Mouse (Mus musculus) hindbrain, postnatal 0 days (tissue): ENCODE data around the gene Gpc5. TPM values are rescaled to one million over a fixed set of nuclear protein-coding genes. Genes with fewer than 3 reads are reported as not detected.

Experiments used
- ATAC-seq: fragments of 200-750 bp; cut with Nextera tagmentation; 2 replicates; pipeline ENCODE4 v1.8.0; 2017; ENCODE audit warnings: mild to moderate bottlenecking, moderate TSS enrichment, moderate library complexity
- DNase-seq: peaks from one replicate; pipeline ENCODE4 v3.0.0-alpha.2; 2015; ENCODE audit warnings: low spot score
- H3K27ac ChIP-seq: fragments of 300-500 bp; sonication (generic); 2 replicates; pipeline ENCODE4 v1.5.1; 2014; ENCODE audit warnings: mild to moderate bottlenecking
- H3K27me3 ChIP-seq: fragments of 300-500 bp; sonication (generic); 2 replicates; pipeline ENCODE4 v1.6.1; 2014; ENCODE audit warnings: low read length, mixed read lengths; ENCODE audit not compliant: insufficient read depth
- H3K36me3 ChIP-seq: fragments of 300-500 bp; sonication (generic); 2 replicates; pipeline ENCODE4 v1.6.1; 2014; ENCODE audit warnings: low read length, mixed read lengths; ENCODE audit not compliant: insufficient read depth
- H3K4me1 ChIP-seq: fragments of 300-500 bp; sonication (generic); 2 replicates; pipeline ENCODE4 v1.6.1; 2014; ENCODE audit warnings: antibody characterized with exemption, low read length, mixed read lengths; ENCODE audit not compliant: insufficient read depth
- H3K4me2 ChIP-seq: fragments of 300-500 bp; sonication (generic); 2 replicates; pipeline ENCODE4 v1.6.1; 2014; ENCODE audit warnings: low read depth, mild to moderate bottlenecking, low read length, moderate library complexity, mixed read lengths
- H3K4me3 ChIP-seq: fragments of 300-500 bp; sonication (generic); 2 replicates; pipeline ENCODE4 v1.5.1; 2014; ENCODE audit warnings: low read length
- H3K9ac ChIP-seq: fragments of 300-500 bp; sonication (generic); replicated peaks from 2 replicates; pipeline ENCODE4 v1.6.1; 2014; ENCODE audit warnings: mild to moderate bottlenecking, low read length, moderate library complexity, mixed read lengths
- H3K9me3 ChIP-seq: fragments of 300-500 bp; sonication (generic); 2 replicates; pipeline ENCODE4 v1.6.1; 2016; ENCODE audit warnings: low read length, mixed read lengths
- CTCF ChIP-seq: IDR thresholded peaks from 2 replicates; pipeline ENCODE4 v1.5.1; 2016; ENCODE audit warnings: antibody characterized with exemption, control low read depth, low read depth
- WGBS: fragments of 180-500 bp; shearing (Covaris S2); extraction: QIAGEN DNeasy Blood & Tissue Kit; methylation state at CpG from one replicate; pipeline ENCODE4 v1.1.7; 2014; 5-methylcytosine and 5-hydroxymethylcytosine counted together
- polyA plus RNA-seq: library from polyadenylated mRNA; unstranded; fragments of >200 nt; fragmentation: Nextera tagmentation; extraction: Ambion mirVana; gene quantifications from 2 replicates; pipeline ENCODE4 v1.2.1, GENCODE M21; 2015
- total RNA-seq: library from RNA; depleted of rRNA; stranded (reverse); fragments of >200 nt; gene quantifications from 2 replicates; pipeline ENCODE4 v1.2.3, GENCODE M21; 2014

Gpc5 gene
- total and polyA plus RNA-seq, 2 experiments from 2014 or later, result 17.4 to 25.6 TPM

DNA sequence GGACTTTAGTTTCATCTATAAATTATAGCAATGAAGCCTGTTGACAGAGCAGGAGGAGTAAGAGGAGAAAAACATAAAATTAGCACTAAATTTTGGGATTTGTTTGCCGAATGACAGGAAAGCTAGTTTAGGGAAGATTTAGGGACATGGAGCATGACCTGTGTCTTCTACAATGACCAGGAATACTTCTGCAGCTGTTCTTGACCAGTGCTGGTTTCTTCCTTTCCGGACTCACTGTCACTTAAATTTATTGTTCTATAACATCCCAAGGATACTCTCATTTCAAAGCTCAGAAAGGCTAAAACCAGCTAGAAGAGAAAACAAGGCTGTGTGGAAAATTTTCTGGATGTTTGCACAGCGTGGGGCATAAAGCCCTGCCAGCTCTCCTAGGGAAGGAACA, 1361.3 kb downstream of the Gpc5 start:
- no peak overlapping the region for H3K27ac ChIP-seq
- TF ChIP-seq CTCF, result no peak
- H3K9ac ChIP-seq, result no peak overlapping the region
- no peak overlapping the region for H3K4me2 ChIP-seq
- DNase-seq (no peak), ATAC-seq (no peak)
- no peaks in the 10 kb centered on the region for H3K36me3 ChIP-seq
- H3K4me1 ChIP-seq, result no peaks in the 10 kb centered on the region
- no peak overlapping the region for H3K4me3 ChIP-seq
- 82% methylated on average over 3 of the region's 3 CpGs for WGBS
- H3K27me3 ChIP-seq, result no peaks in the 10 kb centered on the region
- no peaks in the 10 kb centered on the region for H3K9me3 ChIP-seq

DNA sequence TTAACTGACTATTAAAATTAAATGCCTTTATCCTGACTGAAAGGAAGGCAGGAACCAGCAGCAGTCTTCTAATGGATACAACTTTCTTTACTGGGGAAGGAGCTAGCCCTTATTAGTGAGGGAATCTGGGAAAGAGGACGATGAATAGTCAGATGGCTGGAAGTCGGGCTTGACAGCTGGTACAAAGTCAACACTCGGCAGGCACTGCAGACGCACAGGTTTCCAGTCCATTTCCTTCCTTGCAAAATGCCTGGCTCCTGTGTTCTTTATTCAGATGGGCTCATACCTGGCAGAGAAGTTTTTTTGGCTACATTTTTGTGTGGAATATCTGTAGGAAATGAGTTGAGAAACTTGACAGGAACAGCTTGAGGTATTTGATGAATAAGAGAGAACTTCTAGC, 1364.2 kb downstream of the Gpc5 start:
- H3K27me3 ChIP-seq, result no peaks in the 10 kb centered on the region
- ATAC-seq (no peak), DNase-seq (peak; percentile 21)
- H3K4me1 ChIP-seq, result no peaks in the 10 kb centered on the region
- no peak for TF ChIP-seq CTCF
- no peaks in the 10 kb centered on the region for H3K36me3 ChIP-seq
- no peak overlapping the region for H3K4me2 ChIP-seq
- no peak overlapping the region for H3K9ac ChIP-seq
- no peak overlapping the region for H3K27ac ChIP-seq
- H3K4me3 ChIP-seq, result no peak overlapping the region
- no peaks in the 10 kb centered on the region for H3K9me3 ChIP-seq
- WGBS, result 57% methylated on average over 4 of the region's 4 CpGs

DNA sequence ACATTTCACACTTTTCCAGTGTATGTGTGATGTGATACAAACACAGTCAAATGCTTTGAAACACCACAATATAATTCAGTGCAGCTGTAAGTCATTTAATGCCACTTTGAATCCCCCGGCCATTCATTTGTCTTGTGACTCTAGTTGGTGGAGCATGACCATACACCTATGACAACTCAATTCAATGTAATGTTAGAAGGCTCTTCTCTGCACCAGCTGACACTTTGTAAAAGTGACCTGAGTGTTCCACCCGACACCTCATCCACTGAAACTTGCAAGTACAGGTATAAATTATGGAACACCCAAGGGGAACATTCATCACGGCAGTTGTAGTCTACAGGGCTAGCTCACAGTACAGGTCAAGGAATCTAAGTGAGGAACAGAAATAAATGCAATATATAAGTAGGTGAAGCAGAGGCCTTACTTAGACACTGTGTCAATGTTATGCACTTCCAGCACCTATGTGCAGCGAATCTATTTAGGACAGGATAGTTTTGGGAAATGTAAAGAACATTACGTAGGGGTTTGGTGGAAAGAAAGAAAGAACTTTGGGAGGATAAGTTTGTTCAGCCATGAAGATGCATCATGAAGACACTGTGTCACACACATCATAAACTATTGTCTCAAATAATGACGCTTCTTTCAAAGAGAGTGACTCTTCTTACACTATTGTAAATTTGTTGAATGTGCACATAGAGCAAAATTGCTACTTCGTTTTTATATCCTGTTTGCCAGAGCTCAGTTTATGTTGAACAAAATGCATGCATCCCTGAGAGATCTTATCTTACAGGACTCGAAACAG, 1381.6 kb downstream of the Gpc5 start:
- no peak for DNase-seq
- no peak for TF ChIP-seq CTCF

DNA sequence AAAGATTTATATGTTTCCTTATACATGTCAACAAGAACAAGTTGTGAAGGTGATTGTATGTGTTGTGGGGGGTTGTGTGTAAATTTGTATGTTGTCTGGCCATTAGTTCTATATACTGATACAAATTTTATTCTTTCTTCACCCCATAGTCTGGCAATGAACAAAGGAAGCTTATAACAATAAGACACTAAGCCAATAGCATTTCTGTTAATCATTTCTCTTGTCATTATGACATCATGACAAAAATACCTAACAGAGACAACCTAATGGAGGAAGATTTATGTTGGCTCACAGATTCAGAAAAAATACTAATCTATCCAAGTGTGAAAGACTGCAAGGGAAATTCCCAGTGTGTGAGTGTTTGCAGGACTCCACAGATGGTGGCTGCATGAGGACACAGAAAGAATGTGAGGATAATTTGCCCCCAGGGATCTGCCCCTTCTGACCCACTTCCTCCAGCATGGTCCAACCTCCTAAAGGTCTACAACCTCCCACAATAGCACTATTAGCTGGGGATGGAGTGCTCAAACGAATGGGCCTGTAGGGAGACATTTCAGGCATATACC, 1402.4 kb downstream of the Gpc5 start:
- ATAC-seq (no peak), DNase-seq (no peak)
- WGBS, result 23% methylated on average over 1 of the region's 1 CpGs
- Histone ChIP-seq H3K9me3 (no peaks in the 10 kb centered on the region), H3K27me3 (no peaks in the 10 kb centered on the region), H3K4me3 (no peak overlapping the region), H3K4me2 (no peak overlapping the region), H3K4me1 (no peaks in the 10 kb centered on the region), H3K9ac (no peak overlapping the region), H3K27ac (no peak overlapping the region), H3K36me3 (no peaks in the 10 kb centered on the region)
- TF ChIP-seq CTCF, result no peak

More for the DNA sequence above, 1381.6 kb downstream of the Gpc5 start:
- WGBS, result 89% methylated on average over 8 of the region's 8 CpGs
- H3K9me3 ChIP-seq, result no peaks in the 10 kb centered on the region
- H3K27me3 ChIP-seq, result no peaks in the 10 kb centered on the region
- no peaks in the 10 kb centered on the region for H3K36me3 ChIP-seq
- no peaks in the 10 kb centered on the region for H3K4me1 ChIP-seq
- H3K4me3 ChIP-seq, result no peak overlapping the region
- no peak overlapping the region for H3K4me2 ChIP-seq
- no peak overlapping the region for H3K27ac ChIP-seq
- no peak overlapping the region for H3K9ac ChIP-seq
- ATAC-seq, result no peak

DNA sequence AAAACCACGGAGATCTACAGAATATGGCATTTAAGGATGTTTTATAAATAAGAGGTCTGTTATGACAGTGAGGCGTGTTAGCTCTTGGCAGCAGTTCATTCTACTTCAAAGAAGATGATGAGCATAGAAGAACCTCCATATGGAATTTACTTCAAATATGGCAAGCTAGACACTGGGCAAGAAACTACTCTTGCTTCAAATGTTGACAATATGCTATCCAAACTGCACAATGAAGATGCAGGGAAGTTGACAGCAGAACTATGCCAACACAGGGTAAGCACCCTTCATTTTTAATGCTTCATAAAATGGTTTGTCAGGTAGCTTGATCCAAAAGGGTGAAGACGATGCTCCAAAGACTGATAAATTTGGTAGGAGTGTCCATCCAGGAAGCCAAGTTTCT, 1446.2 kb downstream of the Gpc5 start:
- WGBS, result 89% methylated on average over 3 of the region's 3 CpGs
- H3K27ac ChIP-seq, result no peak overlapping the region
- ATAC-seq (no peak), DNase-seq (no peak)
- no peak overlapping the region for H3K4me2 ChIP-seq
- no peak overlapping the region for H3K9ac ChIP-seq
- no peak for TF ChIP-seq CTCF
- H3K9me3 ChIP-seq, result no peaks in the 10 kb centered on the region
- no peaks in the 10 kb centered on the region for H3K4me1 ChIP-seq
- no peak overlapping the region for H3K4me3 ChIP-seq
- no peaks in the 10 kb centered on the region for H3K36me3 ChIP-seq
- no peaks in the 10 kb centered on the region for H3K27me3 ChIP-seq

DNA sequence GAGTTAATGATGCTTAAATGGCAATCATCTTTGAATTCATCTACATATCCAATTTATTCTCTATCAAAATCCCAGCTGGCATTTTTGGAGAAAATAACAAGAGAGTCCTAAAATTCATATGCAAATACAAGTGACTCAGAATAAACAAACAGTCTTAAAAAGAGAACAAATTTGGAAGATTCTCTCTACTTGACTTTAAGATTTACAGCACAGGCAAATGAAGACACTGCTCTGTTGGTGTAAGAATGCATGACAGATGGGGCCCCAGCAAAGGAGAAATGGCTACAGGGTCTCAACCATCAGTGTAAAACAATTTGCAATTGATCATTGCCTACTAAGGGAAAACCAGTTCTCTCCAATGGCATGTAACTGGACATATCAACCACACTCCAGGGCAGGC, 1451.7 kb downstream of the Gpc5 start:
- no peak overlapping the region for H3K4me2 ChIP-seq
- TF ChIP-seq CTCF, result no peak
- H3K27ac ChIP-seq, result no peak overlapping the region
- no peak overlapping the region for H3K9ac ChIP-seq
- H3K9me3 ChIP-seq, result no peaks in the 10 kb centered on the region
- no peaks in the 10 kb centered on the region for H3K4me1 ChIP-seq
- no peak for ATAC-seq
- DNase-seq, result no peak
- H3K36me3 ChIP-seq, result no peaks in the 10 kb centered on the region
- no peaks in the 10 kb centered on the region for H3K27me3 ChIP-seq
- H3K4me3 ChIP-seq, result no peak overlapping the region

DNA sequence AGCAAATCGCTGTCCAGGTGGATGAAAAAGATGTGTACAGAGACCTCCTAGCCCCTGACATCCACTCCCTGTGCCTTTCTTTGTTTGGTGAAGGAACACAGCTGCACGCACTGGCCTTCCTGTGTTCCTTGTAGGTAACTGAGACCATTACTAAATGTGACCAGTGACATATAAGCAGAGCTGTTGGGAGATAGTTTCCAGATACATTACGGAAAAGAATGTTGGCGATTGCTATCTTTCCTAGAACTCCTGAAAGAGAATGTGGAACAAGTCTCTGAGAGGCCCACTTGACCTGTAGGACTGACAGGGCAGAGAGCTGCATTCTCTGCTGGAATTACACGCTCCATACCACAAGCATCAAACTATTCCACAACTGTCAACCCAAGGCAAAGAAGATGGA, 1459.4 kb downstream of the Gpc5 start:
- DNase-seq (no peak), ATAC-seq (no peak)
- H3K27me3 ChIP-seq, result no peaks in the 10 kb centered on the region
- WGBS, result 60% methylated on average over 5 of the region's 5 CpGs
- no peak overlapping the region for H3K4me3 ChIP-seq
- H3K36me3 ChIP-seq, result no peaks in the 10 kb centered on the region
- TF ChIP-seq CTCF, result no peak
- H3K9me3 ChIP-seq, result no peaks in the 10 kb centered on the region
- no peaks in the 10 kb centered on the region for H3K4me1 ChIP-seq
- H3K9ac ChIP-seq, result no peak overlapping the region
- no peak overlapping the region for H3K27ac ChIP-seq
- no peak overlapping the region for H3K4me2 ChIP-seq
